Mouse (Mus musculus) kidney, adult 2 months (tissue): ENCODE measurements around the gene Drg1.
"Not testable (repeated sequence)": the region's sequence is repeated elsewhere in the genome, so short reads cannot be mapped to it uniquely, and the experiment has no call there.

Experiments used
- CTCF ChIP-seq: fragments of 200-500 bp; conservative IDR thresholded peaks from 2 replicates; pipeline ENCODE4 v1.5.1; 2011; ENCODE audit warnings: low read depth, mild to moderate bottlenecking, control low read depth, low read length, moderate library complexity, mixed read lengths; ENCODE audit not compliant: insufficient read depth, insufficient read length
- POLR2A ChIP-seq: fragments of 200-500 bp; IDR thresholded peaks from one replicate; pipeline ENCODE4 v1.6.1; 2011; ENCODE audit warnings: low read depth, low read length, control low read depth

DNA sequence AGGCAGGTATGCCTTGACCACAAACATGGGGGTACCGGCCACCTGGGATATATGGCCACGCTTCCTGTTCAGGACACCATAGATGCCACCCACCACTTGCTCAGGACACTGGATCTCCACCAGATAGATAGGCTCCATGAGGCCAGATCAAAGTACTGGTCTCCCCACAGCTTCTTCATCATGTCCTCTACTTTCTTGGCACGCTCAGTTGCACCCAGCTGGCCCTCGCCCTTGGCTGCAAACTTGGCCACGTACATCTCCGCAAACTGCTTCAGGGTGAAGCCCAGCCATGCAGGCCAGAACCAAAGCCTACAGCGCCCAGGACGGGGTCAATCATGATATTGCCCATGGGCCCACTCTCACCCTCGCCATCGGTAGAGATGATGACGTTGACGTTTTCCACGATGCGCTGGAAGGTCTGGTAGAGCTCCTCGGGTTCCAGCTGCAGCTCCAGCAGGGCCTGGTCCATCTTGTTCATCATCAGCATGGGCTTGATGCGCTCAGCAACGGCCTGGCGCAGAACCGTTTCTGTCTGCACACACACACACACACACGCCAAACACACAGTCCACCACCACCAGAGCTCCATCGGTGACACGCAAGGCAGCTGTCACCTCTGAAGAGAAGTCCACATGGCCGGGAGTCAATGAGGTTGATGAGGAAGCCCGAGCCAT is 116.1 kb downstream of the Drg1 start:
- TF ChIP-seq POLR2A, CTCF: not testable (repeated sequence)
